Mouse (Mus musculus) MEL (cell line): ENCODE measurements at regions not wholly inside any gene's neighbourhood (a gene's known extent, or its start where the extent isn't known, plus 50 kb on each side); places are given as distances from the start of the nearest gene placed in this dataset.

Experiments used
- DNase-seq: peaks from one replicate; pipeline ENCODE4 v3.0.0; 2011; ENCODE audit warnings: low read depth, low spot score
- H3K27ac ChIP-seq: 2 replicates; pipeline ENCODE4 v1.5.1; 2012; ENCODE audit warnings: low read depth, mild to moderate bottlenecking, control low read depth, low read length, moderate library complexity; ENCODE audit not compliant: control insufficient read depth
- H3K27me3 ChIP-seq, 2 experiments: fragments of 150-350 bp in 1 of 2; sonication (generic) in 1 of 2; 2 replicates each; pipeline ENCODE4 v1.6.1; 2012; ENCODE audit warnings: low read length in 2 of 2, mild to moderate bottlenecking in 2 of 2, improper control_type of control experiment in 1 of 2, moderate library complexity in 1 of 2; ENCODE audit not compliant: insufficient read depth in 2 of 2, control insufficient read depth in 1 of 2
- H3K36me3 ChIP-seq, 2 experiments: 2 replicates each; pipeline ENCODE4 v1.6.1; 2012 to 2014; ENCODE audit warnings: low read length in 2 of 2, improper control_type of control experiment in 1 of 2, inconsistent platforms in 1 of 2, mild to moderate bottlenecking in 1 of 2; ENCODE audit not compliant: insufficient read depth in 2 of 2, control insufficient read depth in 1 of 2
- H3K4me1 ChIP-seq, 2 experiments: fragments of 150-350 bp in 1 of 2; sonication (generic) in 1 of 2; 2 replicates each; pipeline ENCODE4 v1.6.1; 2012; ENCODE audit warnings: low read length in 2 of 2, improper control_type of control experiment in 1 of 2, mild to moderate bottlenecking in 1 of 2; ENCODE audit not compliant: insufficient read depth in 2 of 2, control insufficient read depth in 1 of 2
- H3K4me3 ChIP-seq, 2 experiments: fragments of 150-350 bp in 1 of 2; sonication (generic) in 1 of 2; 2 replicates each; pipeline ENCODE4 v1.5.1; 2012; ENCODE audit warnings: low read depth in 2 of 2, low read length in 2 of 2, mild to moderate bottlenecking in 2 of 2, moderate library complexity in 2 of 2, control low read depth in 1 of 2, improper control_type of control experiment in 1 of 2; ENCODE audit not compliant: control insufficient read depth in 1 of 2, insufficient read depth in 1 of 2
- H3K79me2 ChIP-seq: 2 replicates; pipeline ENCODE4 v1.6.1; 2012; ENCODE audit warnings: mild to moderate bottlenecking, low read length, moderate library complexity; ENCODE audit not compliant: control insufficient read depth, poor library complexity, insufficient read depth
- H3K9ac ChIP-seq: 2 replicates; pipeline ENCODE4 v1.6.1; 2012; ENCODE audit warnings: low read depth, mild to moderate bottlenecking, control low read depth, low read length, moderate library complexity; ENCODE audit not compliant: control insufficient read depth, poor library complexity, severe bottlenecking
- H3K9me3 ChIP-seq: fragments of 150-350 bp; sonication (generic); replicated peaks from 2 replicates; pipeline ENCODE4 v1.6.1; 2012; ENCODE audit warnings: mild to moderate bottlenecking, low read length, improper control_type of control experiment, moderate library complexity; ENCODE audit not compliant: insufficient read depth
- BHLHE40 ChIP-seq: IDR thresholded peaks from 2 replicates; pipeline ENCODE4 v1.6.1; 2012; ENCODE audit warnings: low read depth, mild to moderate bottlenecking, inconsistent platforms, low read length, improper control_type of control experiment, borderline replicate concordance
- CTCF ChIP-seq, 3 experiments: IDR thresholded peaks in 2 of 3; conservative IDR thresholded peaks in 1 of 3; 2 replicates each; pipeline ENCODE4 v1.5.1; 2011 to 2012; ENCODE audit warnings: low read length in 3 of 3, low read depth in 2 of 3, mild to moderate bottlenecking in 2 of 3, improper control_type of control experiment in 1 of 3, inconsistent platforms in 1 of 3, mixed read lengths in 1 of 3, moderate library complexity in 1 of 3; ENCODE audit not compliant: control insufficient read depth in 1 of 3, insufficient read depth in 1 of 3, poor library complexity in 1 of 3, severe bottlenecking in 1 of 3
- E2F4 ChIP-seq: IDR thresholded peaks from 2 replicates; pipeline ENCODE4 v1.6.1; 2011; ENCODE audit warnings: low read depth, low read length, improper control_type of control experiment, borderline replicate concordance
- ELF1 ChIP-seq: IDR thresholded peaks from 2 replicates; pipeline ENCODE4 v1.6.1; 2014; ENCODE audit warnings: low read depth, mild to moderate bottlenecking, inconsistent platforms, low read length, improper control_type of control experiment, moderate library complexity
- GABPA ChIP-seq: IDR thresholded peaks from 2 replicates; pipeline ENCODE4 v1.6.1; 2012; ENCODE audit warnings: low read depth, mild to moderate bottlenecking, inconsistent platforms, low read length, improper control_type of control experiment, moderate library complexity
- HCFC1 ChIP-seq: IDR thresholded peaks from 2 replicates; pipeline ENCODE4 v1.6.1; 2012; ENCODE audit warnings: low read depth, mild to moderate bottlenecking, inconsistent platforms, low read length, improper control_type of control experiment, moderate library complexity
- MAFK ChIP-seq: IDR thresholded peaks from 2 replicates; pipeline ENCODE4 v1.6.1; 2011; ENCODE audit warnings: low read depth, mild to moderate bottlenecking, low read length, improper control_type of control experiment, borderline replicate concordance
- MEF2A ChIP-seq: IDR thresholded peaks from 2 replicates; pipeline ENCODE4 v1.6.1; 2014; ENCODE audit warnings: low read depth, mild to moderate bottlenecking, inconsistent platforms, low read length, improper control_type of control experiment; ENCODE audit not compliant: poor library complexity, insufficient replicate concordance, severe bottlenecking; ENCODE audit errors: extremely low read depth
- MYB ChIP-seq: IDR thresholded peaks from 2 replicates; pipeline ENCODE4 v1.6.1; 2011; ENCODE audit warnings: mild to moderate bottlenecking, low read depth, low read length, improper control_type of control experiment
- NELFE ChIP-seq: IDR thresholded peaks from 2 replicates; pipeline ENCODE4 v1.6.1; 2011; ENCODE audit warnings: low read depth, low read length, improper control_type of control experiment
- POLR2A ChIP-seq, 2 experiments: IDR thresholded peaks; 2 replicates each; pipeline ENCODE4 v1.6.1; 2011 to 2012; ENCODE audit warnings: low read length in 2 of 2, mild to moderate bottlenecking in 2 of 2, control low read depth in 1 of 2, improper control_type of control experiment in 1 of 2, low read depth in 1 of 2, moderate library complexity in 1 of 2; ENCODE audit not compliant: control insufficient read depth in 1 of 2, insufficient read depth in 1 of 2, poor library complexity in 1 of 2
- POLR2AphosphoS5 ChIP-seq: IDR thresholded peaks from 2 replicates; pipeline ENCODE4 v1.6.1; 2012; ENCODE audit warnings: low read depth, borderline replicate concordance, mild to moderate bottlenecking, inconsistent platforms, low read length, moderate library complexity, mixed read lengths
- RAD21 ChIP-seq: IDR thresholded peaks from 2 replicates; pipeline ENCODE4 v1.6.1; 2011; ENCODE audit warnings: mild to moderate bottlenecking, low read depth, low read length, improper control_type of control experiment
- SMC3 ChIP-seq: IDR thresholded peaks from 2 replicates; pipeline ENCODE4 v1.6.1; 2011; ENCODE audit warnings: low read depth, low read length, improper control_type of control experiment
- TAL1 ChIP-seq: IDR thresholded peaks from 2 replicates; pipeline ENCODE4 v1.6.1; 2012; ENCODE audit warnings: mild to moderate bottlenecking, inconsistent platforms, low read length, moderate library complexity, mixed read lengths
- UBTF ChIP-seq: IDR thresholded peaks from 2 replicates; pipeline ENCODE4 v1.6.1; 2012; ENCODE audit warnings: low read depth, mild to moderate bottlenecking, inconsistent platforms, low read length, improper control_type of control experiment, moderate library complexity, borderline replicate concordance; ENCODE audit not compliant: insufficient read depth
- USF1 ChIP-seq: IDR thresholded peaks from 2 replicates; pipeline ENCODE4 v1.6.1; 2014; ENCODE audit warnings: low read depth, mild to moderate bottlenecking, inconsistent platforms, low read length, improper control_type of control experiment, moderate library complexity
- ZMIZ1 ChIP-seq: IDR thresholded peaks from 2 replicates; pipeline ENCODE4 v1.6.1; 2012; ENCODE audit warnings: low read depth, mild to moderate bottlenecking, inconsistent platforms, low read length, improper control_type of control experiment, moderate library complexity

- TF ChIP-seq NELFE (no peak), MEF2A (no peak), ELF1 (no peak), BHLHE40 (no peak), HCFC1 (no peak), POLR2A (IDR thresholded peaks at IDR 0.05; ENCODE audit: control insufficient read depth in 1 of 2, insufficient read depth in 1 of 2, low read depth in 1 of 2, low read length in 2 of 2, poor library complexity in 1 of 2) (no peak), USF1 (no peak), TAL1 (no peak), MYB (no peak), SMC3 (no peak), POLR2AphosphoS5 (no peak), RAD21 (no peak), MAFK (no peak), E2F4 (no peak), GABPA (no peak)
- TF ChIP-seq, all 39 proteins: peak for 0
- Histone ChIP-seq H3K4me3 (no peak overlapping the region), H3K36me3 (no peaks in the 10 kb centered on the region), H3K4me1 (no peaks in the 10 kb centered on the region), H3K9ac (no peak overlapping the region), H3K9me3 (no peaks in the 10 kb centered on the region), H3K27me3 (no peaks in the 10 kb centered on the region), H3K79me2 (no peaks in the 10 kb centered on the region), H3K27ac (no peak overlapping the region)
- no peak for DNase-seq
Measured at GRCm38 (mm10) chr15:67750582-67750981, 1249.9 kb upstream of the Lrrc6 start.

GRCm38 (mm10) chr15:67743332-67743731 is 1242.6 kb upstream of the Lrrc6 start:
- H3K36me3 ChIP-seq = no peaks in the 10 kb centered on the region
- TF ChIP-seq MYB (no peak), MAFK (no peak), RAD21 (no peak), CTCF (IDR thresholded peaks at IDR 0.05 in 2 of 3, conservative IDR thresholded peaks at IDR 0.05 in 1 of 3; ENCODE audit: control insufficient read depth in 1 of 3, insufficient read depth in 1 of 3, low read depth in 2 of 3, low read length in 3 of 3, poor library complexity in 1 of 3, severe bottlenecking in 1 of 3) (no peak), UBTF (no peak), ELF1 (no peak), ZMIZ1 (no peak)
- TF ChIP-seq, all 39 proteins: peak for 0
- no peak overlapping the region for H3K4me3 ChIP-seq
- no peaks in the 10 kb centered on the region for H3K4me1 ChIP-seq
- no peaks in the 10 kb centered on the region for H3K79me2 ChIP-seq
- DNase-seq = no peak
- no peaks in the 10 kb centered on the region; a peak in 1 of 4 replicates for H3K27me3 ChIP-seq
- H3K27ac ChIP-seq = no peak overlapping the region
- no peak overlapping the region for H3K9ac ChIP-seq
- H3K9me3 ChIP-seq = no peaks in the 10 kb centered on the region
